Mouse (Mus musculus) liver, embryonic 14.5 days (tissue): ENCODE measurements around the gene Znrd1. TPM values are rescaled to one million over a fixed set of nuclear protein-coding genes. Genes with fewer than 3 reads are reported as not detected.
A peak's percentile ranks its signal among the peaks of the same experiment; 100 is the strongest.

Experiments used
- ATAC-seq: fragments of 200-750 bp; cut with Nextera tagmentation; 2 replicates; pipeline ENCODE4 v1.8.0; 2017; ENCODE audit warnings: moderate number of reproducible peaks, mild to moderate bottlenecking, moderate library complexity; ENCODE audit not compliant: insufficient read depth
- DNase-seq, 3 experiments: peaks; one replicate each; pipeline ENCODE4 v3.0.0-alpha.2; 2012 to 2013; ENCODE audit warnings: low read depth in 3 of 3, low spot score in 3 of 3
- H3K27ac ChIP-seq: fragments of 300-500 bp; sonication (generic); 2 replicates; pipeline ENCODE4 v1.5.1; 2014; ENCODE audit warnings: moderate library complexity, mild to moderate bottlenecking, control low read depth, inconsistent platforms
- H3K27me3 ChIP-seq: fragments of 300-500 bp; sonication (generic); 2 replicates; pipeline ENCODE4 v1.6.1; 2014; ENCODE audit warnings: mild to moderate bottlenecking, low read length, moderate library complexity; ENCODE audit not compliant: control insufficient read depth, insufficient read depth
- H3K36me3 ChIP-seq: fragments of 300-500 bp; sonication (generic); replicated peaks from 2 replicates; pipeline ENCODE4 v1.6.1; 2014; ENCODE audit warnings: low read depth; ENCODE audit not compliant: control insufficient read depth, insufficient read depth
- H3K4me1 ChIP-seq, 2 experiments: fragments of 200-500 bp in 1 of 2; fragments of 300-500 bp in 1 of 2; sonication (generic) in 1 of 2; replicated peaks; 2 replicates each; pipeline ENCODE4 v1.6.1; 2012 to 2014; ENCODE audit warnings: antibody characterized with exemption in 1 of 2, inconsistent platforms in 1 of 2, low read length in 1 of 2; ENCODE audit not compliant: control insufficient read depth in 2 of 2, insufficient read depth in 2 of 2
- H3K4me2 ChIP-seq: fragments of 300-500 bp; sonication (generic); 2 replicates; pipeline ENCODE4 v1.6.1; 2014; ENCODE audit warnings: low read depth, mild to moderate bottlenecking, control low read depth, moderate library complexity
- H3K4me3 ChIP-seq, 2 experiments: fragments of 200-500 bp in 1 of 2; fragments of 300-500 bp in 1 of 2; sonication (generic) in 1 of 2; 2 replicates each; pipeline ENCODE4 v1.5.1; 2012 to 2014; ENCODE audit warnings: low read depth in 2 of 2, low read length in 2 of 2, mild to moderate bottlenecking in 2 of 2, control low read depth in 1 of 2, inconsistent platforms in 1 of 2, moderate library complexity in 1 of 2; ENCODE audit not compliant: insufficient read depth in 1 of 2
- H3K9ac ChIP-seq: fragments of 300-500 bp; sonication (generic); replicated peaks from 2 replicates; pipeline ENCODE4 v1.6.1; 2014; ENCODE audit warnings: mild to moderate bottlenecking, control low read depth, moderate library complexity
- H3K9me3 ChIP-seq: fragments of 300-500 bp; sonication (generic); 2 replicates; pipeline ENCODE4 v1.6.1; 2016; ENCODE audit warnings: low read length, mixed read lengths; ENCODE audit not compliant: control insufficient read depth
- CTCF ChIP-seq: IDR thresholded peaks from 2 replicates; pipeline ENCODE4 v1.5.1; 2016; ENCODE audit warnings: antibody characterized with exemption, low read depth, control low read depth
- EP300 ChIP-seq: IDR thresholded peaks from 2 replicates; pipeline ENCODE4 v1.6.1; 2016; ENCODE audit warnings: antibody characterized with exemption, low read depth
- WGBS: fragments of 180-500 bp; shearing (Covaris S2); extraction: QIAGEN DNeasy Blood & Tissue Kit; methylation state at CpG from one replicate; pipeline ENCODE4 v1.1.7; 2014; ENCODE audit not compliant: insufficient replicate concordance; 5-methylcytosine and 5-hydroxymethylcytosine counted together
- polyA plus RNA-seq, 2 experiments: library from polyadenylated mRNA; depleted of rRNA in 1 of 2; stranded (reverse) in 1 of 2; unstranded in 1 of 2; fragments of >200 nt; fragmentation: Nextera tagmentation in 1 of 2; extraction: Ambion mirVana in 1 of 2; gene quantifications; 2 replicates each; pipeline versions ENCODE4 v1.2.1 to v1.2.3; 2012 to 2014

The Znrd1 gene
- polyA plus RNA-seq, 2 experiments = 17.5 to 28.2 TPM

DNA sequence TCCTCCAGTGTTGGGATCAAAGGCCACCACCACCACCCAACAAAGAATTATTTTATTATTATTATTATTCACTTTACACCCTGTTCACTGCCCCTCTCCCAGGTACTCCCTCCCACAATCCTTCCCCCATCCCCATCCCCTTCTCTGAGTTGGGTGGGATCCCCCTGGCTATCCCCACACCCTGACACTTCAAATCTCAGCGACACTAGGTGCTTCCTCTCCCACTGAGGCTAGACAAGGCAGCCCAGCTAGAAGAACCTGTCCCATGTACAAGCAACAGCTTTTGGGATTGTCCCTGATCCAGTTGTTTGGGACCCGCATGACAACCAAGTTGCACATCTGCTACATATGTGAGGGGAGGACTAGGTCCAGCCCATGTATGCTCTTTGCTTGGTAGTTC, 5.7 kb downstream of the Znrd1 start:
- no peak for DNase-seq

GRCm38 (mm10) chr17:36950981-36951947, 7.1 kb downstream of the Znrd1 start, which contains the start of gene Ppp1r11:
Ppp1r11 (minus strand) TSS chr17:36951741.
- Histone ChIP-seq H3K4me1 (peaks cover 7 to 11% of the 10 kb centered on the region in 2 experiments), H3K9ac (peak within 1 kb of the TSS; percentile 74), H3K4me2 (peak within 1 kb of the TSS; percentile 87), H3K36me3 (no peaks in the 10 kb centered on the region; the same call in 1 of the 2 replicates), H3K27ac (peak within 1 kb of the TSS; percentile 38), H3K27me3 (peaks cover 17% of the 10 kb centered on the region), H3K4me3 (peak within 1 kb of the TSS; percentile 73 to 95), H3K9me3 (no peaks in the 10 kb centered on the region)
- DNase-seq (peak; percentile 94 to 96 (median 96)), ATAC-seq (peak; percentile 98)
- TF ChIP-seq EP300 (no peak), CTCF (no peak)
- WGBS = under 1% methylated on average over 36 of the region's 36 CpGs

More for the DNA sequence above, 5.7 kb downstream of the Znrd1 start:
- Histone ChIP-seq H3K27ac (no peak overlapping the region), H3K27me3 (peaks cover 4% of the 10 kb centered on the region), H3K9ac (no peak overlapping the region), H3K4me3 (no peak overlapping the region), H3K36me3 (no peaks in the 10 kb centered on the region; the same call in 1 of the 2 replicates), H3K4me2 (no peak overlapping the region), H3K9me3 (no peaks in the 10 kb centered on the region), H3K4me1 (peaks cover 10 to 12% of the 10 kb centered on the region in 2 experiments)
- no peak for TF ChIP-seq CTCF
- no peak for TF ChIP-seq EP300
- ATAC-seq = no peak
- 83% methylated on average over 2 of the region's 2 CpGs for WGBS

GRCm38 (mm10) chr17:36949265-36949664, 9.1 kb downstream of the Znrd1 start:
- TF ChIP-seq EP300 (no peak), CTCF (no peak)
- H3K4me1 ChIP-seq = peaks cover 7 to 11% of the 10 kb centered on the region in 2 experiments
- no peak overlapping the region for H3K9ac ChIP-seq
- DNase-seq (no peak), ATAC-seq (no peak)
- H3K27ac ChIP-seq = no peak overlapping the region
- no peaks in the 10 kb centered on the region; the same call in 1 of the 2 replicates for H3K36me3 ChIP-seq
- H3K4me2 ChIP-seq = no peak overlapping the region
- H3K9me3 ChIP-seq = no peaks in the 10 kb centered on the region
- H3K4me3 ChIP-seq = no peak overlapping the region
- H3K27me3 ChIP-seq = peaks cover 37% of the 10 kb centered on the region
- 78% methylated on average over 8 of the region's 8 CpGs for WGBS

DNA sequence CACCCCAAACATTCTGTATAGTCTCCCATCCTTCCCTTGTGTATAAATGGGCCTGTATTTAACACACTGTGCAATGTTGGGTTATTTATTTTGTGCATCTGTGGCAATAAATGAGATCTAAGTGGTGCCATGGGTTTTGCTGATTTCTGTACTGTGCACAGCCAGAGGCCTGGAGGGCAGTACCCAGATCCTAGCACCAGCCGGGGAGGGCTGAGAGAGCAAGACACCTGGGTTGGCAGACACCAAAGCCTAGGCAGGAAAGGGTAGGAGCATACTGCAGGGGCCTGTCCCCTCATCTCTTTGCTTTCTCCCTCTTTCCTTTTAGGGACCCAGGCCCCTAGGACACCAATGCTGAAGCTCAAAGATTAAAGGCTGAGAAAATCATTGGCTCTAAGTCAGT, 10.1 kb downstream of the Znrd1 start:
- TF ChIP-seq EP300 (no peak), CTCF (no peak)
- no peaks in the 10 kb centered on the region for H3K9me3 ChIP-seq
- H3K36me3 ChIP-seq = no peaks in the 10 kb centered on the region; the same call in 1 of the 2 replicates
- H3K4me2 ChIP-seq = no peak overlapping the region
- no peak overlapping the region for H3K4me3 ChIP-seq
- DNase-seq (no peak), ATAC-seq (no peak)
- 81% methylated on average over 1 of the region's 1 CpGs for WGBS
- H3K4me1 ChIP-seq = peaks cover 7 to 11% of the 10 kb centered on the region in 2 experiments
- H3K27me3 ChIP-seq = peaks cover 45% of the 10 kb centered on the region
- H3K27ac ChIP-seq = no peak overlapping the region
- no peak overlapping the region for H3K9ac ChIP-seq
